Mouse (Mus musculus): Measurements from ENCODE around the gene Sept11. TPM values are rescaled to one million over a fixed set of nuclear protein-coding genes. Genes with fewer than 3 reads are reported as not detected.

Gene Sept11
- polyA plus RNA-seq, 1 experiment from 2014 or later, result 261 TPM

- no peaks in the 10 kb centered on the region for H3K36me3 ChIP-seq (replicated peaks; ENCODE audit: control insufficient read depth, insufficient read depth, low read depth, low read length)
- no peak overlapping the region for H3K9ac ChIP-seq (replicated peaks; ENCODE audit: low read length)
- DNase-seq (ENCODE audit: low spot score) (no peak), ATAC-seq (replicated peaks; ENCODE audit: insufficient number of reproducible peaks, low FRiP score, low TSS enrichment, low read depth) (no peak)
- H3K4me1 ChIP-seq (ENCODE audit: control insufficient read depth, insufficient read depth, low read length), result peaks cover 5% of the 10 kb centered on the region
- 78% methylated on average over 4 of the region's 4 CpGs for WGBS
- H3K4me2 ChIP-seq (ENCODE audit: low read depth, low read length), result no peak overlapping the region
- no peaks in the 10 kb centered on the region for H3K9me3 ChIP-seq (replicated peaks; ENCODE audit: control insufficient read depth, low read length)
- H3K27me3 ChIP-seq (ENCODE audit: control insufficient read depth, insufficient read depth, low read length), result no peaks in the 10 kb centered on the region
- H3K27ac ChIP-seq (replicated peaks; ENCODE audit: low read depth, low read length), result no peak overlapping the region
- H3K4me3 ChIP-seq (ENCODE audit: low read depth, low read length), result no peak overlapping the region
Measured at GRCm38 (mm10) chr5:93100906-93101305, 7.7 kb downstream of the Sept11 start.

GRCm38 (mm10) chr5:93101371-93101791, 8.1 kb downstream of the Sept11 start:
- Histone ChIP-seq H3K4me2 (ENCODE audit: low read depth, low read length) (no peak overlapping the region), H3K27me3 (ENCODE audit: control insufficient read depth, insufficient read depth, low read length) (no peaks in the 10 kb centered on the region), H3K36me3 (replicated peaks; ENCODE audit: control insufficient read depth, insufficient read depth, low read depth, low read length) (no peaks in the 10 kb centered on the region), H3K4me1 (ENCODE audit: control insufficient read depth, insufficient read depth, low read length) (peaks cover 5% of the 10 kb centered on the region), H3K4me3 (ENCODE audit: low read depth, low read length) (no peak overlapping the region), H3K9ac (replicated peaks; ENCODE audit: low read length) (no peak overlapping the region), H3K27ac (replicated peaks; ENCODE audit: low read depth, low read length) (no peak overlapping the region), H3K9me3 (replicated peaks; ENCODE audit: control insufficient read depth, low read length) (no peaks in the 10 kb centered on the region)
- 35% methylated on average over 8 of the region's 8 CpGs for WGBS
- no peak for ATAC-seq (replicated peaks; ENCODE audit: insufficient number of reproducible peaks, low FRiP score, low TSS enrichment, low read depth)
- DNase-seq (ENCODE audit: low spot score), result no peak

GRCm38 (mm10) chr5:93103603-93104002, 10.4 kb downstream of the Sept11 start:
- Histone ChIP-seq H3K4me2 (ENCODE audit: low read depth, low read length) (no peak overlapping the region), H3K9ac (replicated peaks; ENCODE audit: low read length) (no peak overlapping the region), H3K27me3 (ENCODE audit: control insufficient read depth, insufficient read depth, low read length) (no peaks in the 10 kb centered on the region), H3K27ac (replicated peaks; ENCODE audit: low read depth, low read length) (no peak overlapping the region), H3K9me3 (replicated peaks; ENCODE audit: control insufficient read depth, low read length) (no peaks in the 10 kb centered on the region), H3K4me3 (ENCODE audit: low read depth, low read length) (no peak overlapping the region), H3K4me1 (ENCODE audit: control insufficient read depth, insufficient read depth, low read length) (peaks cover 2% of the 10 kb centered on the region; the same call in 1 of the 2 replicates), H3K36me3 (replicated peaks; ENCODE audit: control insufficient read depth, insufficient read depth, low read depth, low read length) (no peaks in the 10 kb centered on the region)
- WGBS, result 72% methylated on average over 8 of the region's 8 CpGs
- DNase-seq (ENCODE audit: low spot score) (no peak), ATAC-seq (replicated peaks; ENCODE audit: insufficient number of reproducible peaks, low FRiP score, low TSS enrichment, low read depth) (no peak)

- no peak overlapping the region for H3K4me3 ChIP-seq (ENCODE audit: low read depth, low read length)
- H3K36me3 ChIP-seq (replicated peaks; ENCODE audit: control insufficient read depth, insufficient read depth, low read depth, low read length), result no peaks in the 10 kb centered on the region
- 62% methylated on average over 4 of the region's 5 CpGs for WGBS
- ATAC-seq (replicated peaks; ENCODE audit: insufficient number of reproducible peaks, low FRiP score, low TSS enrichment, low read depth), result no peak
- no peak overlapping the region for H3K9ac ChIP-seq (replicated peaks; ENCODE audit: low read length)
- no peaks in the 10 kb centered on the region for H3K27me3 ChIP-seq (ENCODE audit: control insufficient read depth, insufficient read depth, low read length)
- no peak for DNase-seq (ENCODE audit: low spot score)
- H3K4me1 ChIP-seq (ENCODE audit: control insufficient read depth, insufficient read depth, low read length), result 0 out of 2 replicates have a peak, but pooled peaks cover 2% of the 10 kb centered on the region
- no peak overlapping the region for H3K4me2 ChIP-seq (ENCODE audit: low read depth, low read length)
- no peak overlapping the region for H3K27ac ChIP-seq (replicated peaks; ENCODE audit: low read depth, low read length)
- no peaks in the 10 kb centered on the region for H3K9me3 ChIP-seq (replicated peaks; ENCODE audit: control insufficient read depth, low read length)
Measured at GRCm38 (mm10) chr5:93104987-93105823, 12.0 kb downstream of the Sept11 start.

GRCm38 (mm10) chr5:93106048-93106447, 12.8 kb downstream of the Sept11 start:
- ATAC-seq (replicated peaks; ENCODE audit: insufficient number of reproducible peaks, low FRiP score, low TSS enrichment, low read depth), result no peak
- no peaks in the 10 kb centered on the region for H3K36me3 ChIP-seq (replicated peaks; ENCODE audit: control insufficient read depth, insufficient read depth, low read depth, low read length)
- no peak overlapping the region for H3K9ac ChIP-seq (replicated peaks; ENCODE audit: low read length)

GRCm38 (mm10) chr5:93108703-93109102, 15.5 kb downstream of the Sept11 start:
- Histone ChIP-seq H3K36me3 (replicated peaks; ENCODE audit: control insufficient read depth, insufficient read depth, low read depth, low read length) (no peaks in the 10 kb centered on the region), H3K4me3 (ENCODE audit: low read depth, low read length) (no peak overlapping the region), H3K9me3 (replicated peaks; ENCODE audit: control insufficient read depth, low read length) (no peaks in the 10 kb centered on the region), H3K27ac (replicated peaks; ENCODE audit: low read depth, low read length) (no peak overlapping the region), H3K27me3 (ENCODE audit: control insufficient read depth, insufficient read depth, low read length) (no peaks in the 10 kb centered on the region), H3K4me1 (ENCODE audit: control insufficient read depth, insufficient read depth, low read length) (no peaks in the 10 kb centered on the region), H3K4me2 (ENCODE audit: low read depth, low read length) (no peak overlapping the region), H3K9ac (replicated peaks; ENCODE audit: low read length) (no peak overlapping the region)
- DNase-seq (ENCODE audit: low spot score) (no peak), ATAC-seq (replicated peaks; ENCODE audit: insufficient number of reproducible peaks, low FRiP score, low TSS enrichment, low read depth) (no peak)
- whole genome bisulfite sequencing, result 85% methylated on average over 4 of the region's 4 CpGs

More at GRCm38 (mm10) chr5:93106048-93106447, 12.8 kb downstream of the Sept11 start:
- Histone ChIP-seq H3K4me2 (ENCODE audit: low read depth, low read length) (no peak overlapping the region), H3K27me3 (ENCODE audit: control insufficient read depth, insufficient read depth, low read length) (no peaks in the 10 kb centered on the region), H3K27ac (replicated peaks; ENCODE audit: low read depth, low read length) (no peak overlapping the region), H3K4me1 (ENCODE audit: control insufficient read depth, insufficient read depth, low read length) (0 out of 2 replicates have a peak, but pooled peaks cover 2% of the 10 kb centered on the region), H3K4me3 (ENCODE audit: low read depth, low read length) (no peak overlapping the region), H3K9me3 (replicated peaks; ENCODE audit: control insufficient read depth, low read length) (no peaks in the 10 kb centered on the region)
- no peak for DNase-seq (ENCODE audit: low spot score)
- WGBS, result 89% methylated on average over 4 of the region's 4 CpGs

GRCm38 (mm10) chr5:93109555-93109954, 16.3 kb downstream of the Sept11 start:
- DNase-seq (ENCODE audit: low spot score), result no peak
- Histone ChIP-seq H3K36me3 (replicated peaks; ENCODE audit: control insufficient read depth, insufficient read depth, low read depth, low read length) (no peaks in the 10 kb centered on the region), H3K27me3 (ENCODE audit: control insufficient read depth, insufficient read depth, low read length) (no peaks in the 10 kb centered on the region), H3K27ac (replicated peaks; ENCODE audit: low read depth, low read length) (no peak overlapping the region), H3K9ac (replicated peaks; ENCODE audit: low read length) (no peak overlapping the region), H3K4me1 (ENCODE audit: control insufficient read depth, insufficient read depth, low read length) (no peaks in the 10 kb centered on the region), H3K9me3 (replicated peaks; ENCODE audit: control insufficient read depth, low read length) (no peaks in the 10 kb centered on the region), H3K4me2 (ENCODE audit: low read depth, low read length) (no peak overlapping the region), H3K4me3 (ENCODE audit: low read depth, low read length) (no peak overlapping the region)
- 82% methylated on average over 2 of the region's 2 CpGs for WGBS
- no peak for ATAC-seq (replicated peaks; ENCODE audit: insufficient number of reproducible peaks, low FRiP score, low TSS enrichment, low read depth)

- Histone ChIP-seq H3K4me2 (ENCODE audit: low read depth, low read length) (no peak overlapping the region), H3K4me3 (ENCODE audit: low read depth, low read length) (no peak overlapping the region), H3K27ac (replicated peaks; ENCODE audit: low read depth, low read length) (no peak overlapping the region), H3K27me3 (ENCODE audit: control insufficient read depth, insufficient read depth, low read length) (no peaks in the 10 kb centered on the region), H3K9ac (replicated peaks; ENCODE audit: low read length) (no peak overlapping the region), H3K9me3 (replicated peaks; ENCODE audit: control insufficient read depth, low read length) (no peaks in the 10 kb centered on the region), H3K4me1 (ENCODE audit: control insufficient read depth, insufficient read depth, low read length) (no peaks in the 10 kb centered on the region), H3K36me3 (replicated peaks; ENCODE audit: control insufficient read depth, insufficient read depth, low read depth, low read length) (no peaks in the 10 kb centered on the region)
- ATAC-seq (replicated peaks; ENCODE audit: insufficient number of reproducible peaks, low FRiP score, low TSS enrichment, low read depth) (no peak), DNase-seq (ENCODE audit: low spot score) (no peak)
- WGBS, result 95% methylated on average over 3 of the region's 3 CpGs
Measured at GRCm38 (mm10) chr5:93112290-93112689, 19.1 kb downstream of the Sept11 start.

All from embryonic facial prominence, embryonic 11.5 days (tissue).